Mouse (Mus musculus) cerebellum, postnatal 36 days (tissue): ENCODE data around the gene Nisch.

ENCODE experiments used
- DNase-seq, 2 experiments: peaks; one replicate each; pipeline ENCODE4 v3.0.0; 2021 to 2022; ENCODE audit warnings: mixed read lengths in 2 of 2

Gene Nisch

GRCm38 (mm10) chr14:31129326-31130235 lies 87.2 kb downstream of the Nisch start:
- no peak for DNase-seq

DNA sequence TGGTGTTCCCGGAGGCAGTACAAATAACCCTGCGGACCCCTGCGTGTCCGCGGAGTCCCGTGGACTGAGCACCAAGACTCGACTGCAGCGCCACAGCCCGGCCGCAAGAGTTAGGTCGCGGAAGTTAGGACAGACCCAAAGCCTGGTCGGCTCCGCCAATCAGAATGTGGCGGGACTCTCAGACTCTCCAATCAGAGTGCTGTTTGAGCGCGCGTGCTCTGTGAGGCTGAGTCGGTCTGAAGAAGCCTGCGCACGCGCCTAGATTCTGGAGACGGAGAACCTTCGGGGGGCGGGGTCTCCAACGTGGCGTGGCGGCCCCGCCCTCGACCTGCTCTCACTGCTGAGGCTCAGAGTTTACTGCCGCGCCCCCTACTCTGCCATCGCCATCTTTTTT lies 87.9 kb downstream of the Nisch start, which contains the start of gene Smim4:
Gene Smim4, minus strand, starts transcription at position 131 of the 394 bp plus-strand sequence.
- DNase-seq, result peak; percentile 95

DNA sequence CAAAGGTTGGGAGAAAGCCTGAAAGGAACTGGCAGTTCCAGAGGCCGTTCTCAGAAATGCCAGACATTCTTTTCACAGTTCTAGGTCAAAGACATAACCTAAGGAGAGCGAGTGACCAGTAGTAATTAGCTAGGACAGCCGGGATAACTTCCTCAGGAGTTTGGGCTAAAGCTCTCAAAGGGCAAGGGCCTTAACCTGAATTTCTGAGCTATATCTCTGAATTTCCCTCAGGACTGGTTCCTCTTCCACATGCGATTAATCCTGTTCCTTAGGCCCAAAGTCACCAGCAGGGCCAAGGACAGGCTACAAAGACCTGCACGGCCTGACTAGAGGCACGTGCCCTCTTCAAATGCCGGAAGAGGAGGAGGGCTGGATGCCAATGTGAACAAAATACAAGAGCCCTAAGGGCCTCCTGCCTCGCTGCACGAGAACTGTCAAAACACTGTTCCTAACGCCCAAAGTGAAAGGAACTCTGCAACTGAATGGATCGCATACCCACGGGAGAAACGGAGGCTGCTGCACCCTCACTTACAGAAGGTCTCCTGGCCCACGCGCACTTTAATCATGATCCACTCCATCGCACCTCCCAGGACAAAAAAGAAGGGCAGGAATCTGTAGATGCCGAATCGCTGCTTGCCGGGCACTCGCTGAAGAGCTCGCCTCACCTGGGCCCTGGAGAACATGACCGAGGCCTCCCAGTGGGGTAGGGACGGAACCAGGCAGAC lies 88.5 kb downstream of the Nisch start:
- DNase-seq, result no peak

DNA sequence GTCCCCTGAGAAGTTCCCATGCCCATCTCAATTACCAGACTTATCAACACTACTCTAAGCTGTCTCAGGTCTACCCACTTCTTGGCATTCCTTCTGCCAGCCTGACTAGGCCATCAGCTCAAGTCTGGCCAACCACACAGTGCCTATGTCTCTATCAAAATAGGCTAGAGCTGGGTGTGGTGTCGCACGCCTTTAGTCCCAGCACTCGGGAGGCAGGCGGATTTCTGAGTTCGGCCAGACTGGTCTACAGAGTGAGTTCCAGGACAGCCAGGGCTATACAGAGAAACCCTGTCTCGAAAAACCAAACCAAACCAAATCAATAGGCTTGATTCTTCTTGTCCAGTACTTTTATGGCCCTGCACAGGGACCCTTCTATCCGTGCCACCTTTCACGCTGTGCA lies 89.9 kb downstream of the Nisch start:
- no peak for DNase-seq

- no peak for DNase-seq
These were observed 91.4 kb downstream of the Nisch start for GRCm38 (mm10) chr14:31125106-31126075.
